Mouse (Mus musculus): ENCODE measurements around the gene Zic2. TPM values are rescaled to one million over a fixed set of nuclear protein-coding genes. Genes with fewer than 3 reads are reported as not detected.

Zic2 gene
- total and polyA plus RNA-seq, 3 experiments = 0.31 TPM; not detected in 2

DNA sequence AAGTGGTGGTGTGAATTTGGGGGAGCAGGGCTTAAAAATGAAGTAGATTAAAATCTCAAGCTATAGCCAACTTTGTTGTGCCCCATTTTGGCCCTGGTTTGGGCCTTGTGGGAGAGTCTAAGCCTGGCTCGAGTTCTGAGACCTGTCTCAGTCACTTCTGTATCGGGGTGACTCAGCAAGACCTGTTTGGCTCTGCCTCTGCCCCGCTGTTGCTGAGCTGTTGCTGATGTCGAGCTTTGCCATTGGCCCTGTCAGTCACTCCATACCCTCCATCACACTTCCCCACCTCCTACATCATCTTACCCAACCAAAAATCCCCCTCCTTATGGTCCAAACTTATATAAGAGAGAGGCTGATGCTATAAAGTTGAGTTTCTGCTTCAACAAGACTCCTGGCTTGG is 53.2 kb downstream of the Zic2 start:
- DNase-seq = no peak
- WGBS = 81% methylated on average over 4 of the region's 4 CpGs
- no peak for TF ChIP-seq POLR2A (IDR thresholded peaks at IDR 0.05; ENCODE audit: insufficient read depth, low read depth, low read length)
- no peak for TF ChIP-seq EP300 (IDR thresholded peaks at IDR 0.05; ENCODE audit: insufficient read depth, low read depth, low read length)
- TF ChIP-seq CTCF (IDR thresholded peaks at IDR 0.05) = no peak
- H3K4me3 ChIP-seq = no peak overlapping the region
- H3K36me3 ChIP-seq (ENCODE audit: control insufficient read depth, insufficient read depth, low read length) = no peaks in the 10 kb centered on the region
- intact Hi-C loops (cut with DNase I) = no loop called here
- H3K27ac ChIP-seq = no peak overlapping the region
- no peaks in the 10 kb centered on the region for H3K4me1 ChIP-seq (ENCODE audit: control insufficient read depth, insufficient read depth, low read length)
- H3K9ac ChIP-seq (ENCODE audit: low read depth, low read length) = no peak overlapping the region
- no peaks in the 10 kb centered on the region for H3K27me3 ChIP-seq (ENCODE audit: control insufficient read depth, insufficient read depth, low read length)
- H3K79me2 ChIP-seq (replicated peaks; ENCODE audit: control insufficient read depth, insufficient read depth, low read length) = no peaks in the 10 kb centered on the region

Other genes starting within 250 kb of the Zic2 start
- not detected for gene Gm5089, start 24.3 kb upstream of the Zic2 start, total RNA-seq (2021)
- not detected in 2 replicates for gene Gm5089, start 24.3 kb upstream of the Zic2 start, polyA plus RNA-seq (2012; rRNA removed)
- gene Zic5, start 9.8 kb upstream of the Zic2 start, total RNA-seq (2021) = not detected
- gene Zic5, start 9.8 kb upstream of the Zic2 start, polyA plus RNA-seq (2012; rRNA removed) = not detected in 2 replicates
- not detected for gene Gm10837, start 15.2 kb downstream of the Zic2 start, total RNA-seq (2021)
- not detected in 2 replicates for gene Gm10837, start 15.2 kb downstream of the Zic2 start, polyA plus RNA-seq (2012; rRNA removed)
- gene Pcca, start 58.9 kb downstream of the Zic2 start, total RNA-seq (2021) = 100 to 1,000 TPM in 1 of 2 experiments, 10 to 100 TPM in 1; 86.0 to 102 TPM
- gene Pcca, start 58.9 kb downstream of the Zic2 start, polyA plus RNA-seq (2012; rRNA removed) = 38.6 and 68.0 TPM in 2 replicates